24 mouse cellular contexts compared by ENCODE assay signal in genomic region chr14:32638485-32638884, GRCm38 (mm10). TPM values are rescaled to one million over a fixed set of nuclear protein-coding genes. Genes with fewer than 3 reads are reported as not detected.
"Had no signal": no experiment of that assay in that cellular context is flagged by ENCODE, and none has a peak within 500 bp of the region (broad histone marks: within the 10 kb centered on the region; RNA-seq: fewer than 3 reads in every experiment).

No protein-coding gene starts in this region.

- DNase-seq: gastrocnemius, adult 2 months; gastrocnemius, postnatal 10 days; gastrocnemius, postnatal 25 days; heart, adult 18-20 months; heart, postnatal 10 days; heart, postnatal 36 days; kidney, adult 11 months; kidney, adult 2 months; kidney, adult 9 months; kidney, postnatal 14 days; kidney, postnatal 36 days; layer of hippocampus, adult 9-11 months; layer of hippocampus, postnatal 36 days; left cerebral cortex, postnatal 4 days had no signal

- ATAC-seq: hindbrain, postnatal 0 days; intestine, embryonic 16.5 days; liver, embryonic 12.5 days had no signal

RNA-seq across cellular contexts. Expression of gene Prrxl1, which starts 39.3 kb away (rescaled TPM):
- total RNA-seq: gastrocnemius, adult 2 months; gastrocnemius, postnatal 10 days; gastrocnemius, postnatal 25 days; gastrocnemius, postnatal 4 days; heart, adult 18-20 months; heart, adult 8-10 months; heart, postnatal 10 days; heart, postnatal 36 days; hematopoietic stem cell, adult 5-6 weeks; layer of hippocampus, postnatal 14 days; layer of hippocampus, postnatal 36 days; left cerebral cortex, postnatal 10 days; left cerebral cortex, postnatal 25 days; left cerebral cortex, postnatal 4 days; liver, adult 2 months had no signal

RNA-seq across cellular contexts. Expression of gene 3425401B19Rik, which starts 46.6 kb away (rescaled TPM):
- total RNA-seq: hematopoietic stem cell, adult 5-6 weeks; left cerebral cortex, postnatal 4 days had no signal
